Mouse (Mus musculus): ENCODE measurements around the gene Mrps33. TPM values are rescaled to one million over a fixed set of nuclear protein-coding genes. Genes with fewer than 3 reads are reported as not detected.
A peak's percentile ranks its signal among the peaks of the same experiment; 100 is the strongest.

Mrps33 gene
- 100 to 1,000 TPM; 163 to 234 TPM for polyA plus RNA-seq (2017; shearing (Covaris generic))

- peak; percentile 97 for ATAC-seq
These were observed at the start of gene Mrps33 for GRCm38 (mm10) chr6:39810612-39811116. TSS of gene Mrps33 (minus strand) at chr6:39810988.

- no peak for ATAC-seq
These were observed 38.9 kb upstream of the Mrps33 start for GRCm38 (mm10) chr6:39849667-39850066.

DNA sequence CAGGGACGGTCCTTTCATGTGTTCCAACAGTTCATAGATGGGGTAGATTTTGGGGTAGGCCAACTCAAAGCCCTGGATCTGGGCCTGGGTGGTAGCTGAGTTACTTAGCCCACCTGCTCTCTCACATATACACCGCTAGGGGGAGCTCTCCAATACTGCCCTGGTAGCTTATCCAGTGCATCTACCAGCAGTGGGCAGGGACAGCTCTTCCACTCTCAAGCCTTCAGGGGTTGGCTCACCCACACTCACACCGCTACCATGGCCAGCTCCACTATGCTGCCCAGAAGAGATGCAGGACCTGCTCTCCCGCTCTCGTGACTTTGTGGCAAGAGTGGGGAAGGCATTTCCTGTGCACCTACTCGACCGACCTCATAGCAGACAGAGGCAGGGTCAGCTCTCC is 38.0 kb upstream of the Mrps33 start:
- ATAC-seq: no peak

GRCm38 (mm10) chr6:39847538-39847937 is 36.8 kb upstream of the Mrps33 start:
- ATAC-seq: no peak

GRCm38 (mm10) chr6:39843698-39844342 is 33.0 kb upstream of the Mrps33 start:
- ATAC-seq: no peak

- ATAC-seq: no peak
These were observed 17.9 kb upstream of the Mrps33 start for GRCm38 (mm10) chr6:39828736-39829135.

DNA sequence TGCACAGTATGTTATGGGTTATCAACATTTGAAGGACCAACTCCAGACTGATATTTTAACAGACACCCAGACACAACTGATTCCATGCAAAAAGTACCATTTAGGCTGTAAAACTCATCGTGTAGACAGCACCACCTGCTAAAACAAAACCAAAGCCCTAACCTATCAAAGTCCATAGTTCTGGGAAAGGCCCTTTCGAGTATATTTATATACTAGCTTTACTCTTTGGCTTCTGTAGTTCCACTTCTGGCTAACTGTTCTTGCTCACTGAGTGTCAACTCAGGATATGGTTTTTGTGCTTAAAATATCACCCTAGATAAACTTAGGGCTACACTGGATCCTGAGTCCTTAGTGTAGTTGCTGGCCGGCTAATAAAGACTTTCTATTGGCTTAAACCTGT is 10.5 kb upstream of the Mrps33 start:
- ATAC-seq: no peak

DNA sequence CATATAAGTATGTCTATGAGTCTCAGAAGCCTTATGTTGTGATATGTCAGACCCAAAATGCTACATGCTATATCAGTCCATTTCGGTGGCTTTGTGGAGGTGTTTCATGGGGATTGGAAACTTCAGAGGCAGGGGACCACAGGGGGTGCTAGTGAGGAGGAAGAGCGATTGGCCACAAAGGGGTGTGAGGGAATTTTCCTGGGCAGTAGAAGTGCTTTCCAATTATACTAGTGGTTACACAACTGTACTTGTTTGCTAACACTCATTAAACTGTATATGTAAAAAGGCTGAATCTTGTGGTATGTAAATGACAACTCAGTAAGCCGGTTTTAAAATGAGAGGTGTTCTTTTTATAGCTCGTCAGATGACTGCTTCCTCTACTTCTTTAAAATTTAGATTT is 8.1 kb upstream of the Mrps33 start:
- no peak for ATAC-seq

DNA sequence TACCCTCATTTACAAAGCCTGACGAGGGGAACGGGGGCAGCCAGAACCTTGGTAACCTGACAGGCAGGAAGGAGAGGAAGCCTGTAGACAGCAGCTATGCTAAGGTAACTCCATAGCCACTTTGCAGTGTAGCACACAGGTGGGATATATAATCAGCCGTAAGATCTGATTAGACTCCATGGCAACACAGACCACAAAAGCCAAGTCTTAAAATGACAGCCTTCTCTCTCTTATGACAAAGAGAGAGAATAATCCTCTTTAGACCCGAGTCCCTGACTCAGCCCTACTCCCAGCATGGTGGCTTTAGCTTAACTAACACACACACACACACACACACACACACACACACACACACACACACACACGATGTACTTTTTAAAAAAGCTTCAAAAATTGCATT is 2.3 kb downstream of the Mrps33 start:
- no peak for ATAC-seq

DNA sequence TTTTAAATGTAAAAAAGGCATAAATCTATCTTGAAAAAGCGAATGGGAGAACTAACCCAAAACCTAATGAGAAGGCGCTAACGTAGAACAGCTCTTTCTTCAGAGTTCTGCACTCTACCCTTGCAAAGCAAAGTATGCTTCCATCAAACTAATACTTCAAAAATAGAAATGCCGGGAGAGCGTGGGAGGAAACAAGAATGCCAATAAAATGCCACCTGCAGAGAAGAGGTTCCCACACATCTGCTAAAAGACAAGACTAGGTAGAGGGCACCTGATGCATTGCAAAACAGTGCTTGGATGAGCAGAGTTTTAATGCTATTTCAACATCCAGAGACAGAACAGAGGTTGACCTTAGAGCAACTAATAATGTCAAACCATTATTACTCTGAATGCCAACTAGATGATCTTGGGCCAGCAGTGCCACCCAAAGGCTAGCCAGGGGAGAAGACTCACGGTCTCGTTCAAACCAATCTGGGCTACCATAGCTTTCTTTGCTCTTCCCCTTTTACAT is 3.7 kb downstream of the Mrps33 start:
- no peak for ATAC-seq

DNA sequence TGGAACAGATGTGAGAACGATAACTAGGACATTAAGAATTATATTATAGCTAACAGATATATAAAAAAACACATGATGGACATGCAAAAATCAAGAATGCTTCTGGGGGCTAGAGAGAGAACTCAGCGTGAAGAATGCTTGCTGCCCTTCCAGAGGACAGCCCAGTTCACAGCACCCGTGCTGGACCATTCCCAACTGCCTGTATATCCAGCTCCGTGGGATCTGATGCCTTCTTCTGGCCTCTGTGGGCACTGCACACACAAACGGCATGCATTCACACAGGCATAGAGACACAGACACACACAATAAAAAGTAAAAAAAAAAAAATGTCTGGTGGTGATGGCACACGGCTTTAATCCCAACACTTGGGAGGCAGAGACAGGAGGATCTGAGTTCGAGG is 4.5 kb downstream of the Mrps33 start:
- ATAC-seq: no peak

- no peak for ATAC-seq
These were observed 4.9 kb downstream of the Mrps33 start for GRCm38 (mm10) chr6:39805916-39806315.

DNA sequence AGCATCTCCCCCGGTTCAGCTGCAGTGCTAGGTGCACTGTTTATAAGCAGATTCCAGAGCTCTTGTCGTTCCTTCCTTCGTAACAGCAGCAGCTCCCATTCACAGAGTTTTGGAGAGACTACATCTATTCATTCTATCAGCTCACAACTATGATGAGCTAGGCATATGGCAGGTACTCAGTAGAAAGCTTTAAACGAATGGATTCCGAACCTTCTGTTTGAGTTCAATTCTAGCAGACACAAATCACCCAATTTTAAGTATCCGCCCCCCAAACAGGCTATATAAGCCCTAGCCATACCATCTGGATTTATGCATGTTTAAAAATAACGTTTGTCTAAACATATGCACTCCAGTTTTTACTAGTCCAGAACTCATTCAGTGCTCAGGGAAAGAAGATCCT is 9.8 kb downstream of the Mrps33 start:
- no peak for ATAC-seq

GRCm38 (mm10) chr6:39797076-39797475 is 13.7 kb downstream of the Mrps33 start:
- no peak for ATAC-seq

DNA sequence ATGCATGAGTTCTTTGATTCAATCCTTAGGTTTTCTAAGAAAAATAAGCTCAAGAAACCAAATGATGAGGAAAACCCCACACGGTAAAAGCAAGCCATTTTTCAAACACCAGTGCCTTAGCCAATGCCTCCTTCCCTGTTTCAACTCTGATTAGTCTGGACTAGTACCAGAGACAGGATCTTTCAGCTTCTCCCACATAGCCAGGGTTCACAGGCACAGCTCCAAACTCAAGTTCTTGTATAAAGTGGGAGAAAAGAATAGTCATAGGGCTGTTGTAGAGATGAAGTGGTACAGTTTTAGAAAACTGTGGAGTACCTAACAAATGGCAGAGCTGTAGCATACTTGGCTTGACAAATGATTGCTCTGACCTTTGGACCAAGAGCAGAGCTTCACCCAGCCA is 14.6 kb downstream of the Mrps33 start:
- ATAC-seq: no peak

DNA sequence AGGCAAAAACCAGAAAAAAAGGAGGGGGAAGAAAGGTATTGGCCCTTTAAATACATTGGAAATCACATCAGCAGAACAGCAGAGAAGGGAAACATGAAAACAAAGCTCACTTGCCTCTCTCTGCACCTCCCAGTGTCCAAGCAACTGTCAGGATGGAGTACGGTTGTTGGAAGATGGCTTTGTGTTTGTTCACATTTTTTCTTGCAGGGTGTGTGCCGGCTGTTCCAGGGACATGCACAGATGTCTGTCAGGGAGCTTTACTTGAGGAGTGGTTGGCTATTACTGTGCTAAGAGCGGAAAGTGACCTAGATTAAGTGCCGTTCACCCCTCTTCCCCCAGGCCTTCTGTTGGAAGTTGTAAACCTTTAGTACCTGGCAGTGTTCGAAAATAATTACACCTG is 19.0 kb downstream of the Mrps33 start:
- ATAC-seq: no peak

- no peak for ATAC-seq
These were observed 22.4 kb downstream of the Mrps33 start for GRCm38 (mm10) chr6:39788408-39788807.

- no peak for ATAC-seq
These were observed 23.0 kb downstream of the Mrps33 start for GRCm38 (mm10) chr6:39787783-39788182.

DNA sequence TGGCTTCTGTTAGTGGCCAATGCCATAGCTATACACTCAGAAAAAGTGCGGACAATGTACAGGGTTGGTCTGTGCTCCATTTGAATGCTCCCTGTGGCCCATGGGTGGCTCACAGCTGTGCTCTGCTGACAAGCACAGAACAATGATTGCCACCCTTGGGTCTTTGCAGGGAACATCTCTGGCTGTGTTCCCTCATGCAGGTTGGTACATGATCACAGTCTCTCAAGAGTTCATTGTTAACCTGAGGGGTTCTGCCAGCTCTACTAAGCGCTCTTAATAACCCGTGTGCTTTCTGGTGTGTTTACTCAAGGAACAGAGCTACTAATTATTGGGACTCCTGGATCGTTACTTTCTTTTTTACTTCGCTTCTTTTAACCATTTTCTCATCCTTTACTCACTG is 24.8 kb downstream of the Mrps33 start:
- no peak for ATAC-seq

DNA sequence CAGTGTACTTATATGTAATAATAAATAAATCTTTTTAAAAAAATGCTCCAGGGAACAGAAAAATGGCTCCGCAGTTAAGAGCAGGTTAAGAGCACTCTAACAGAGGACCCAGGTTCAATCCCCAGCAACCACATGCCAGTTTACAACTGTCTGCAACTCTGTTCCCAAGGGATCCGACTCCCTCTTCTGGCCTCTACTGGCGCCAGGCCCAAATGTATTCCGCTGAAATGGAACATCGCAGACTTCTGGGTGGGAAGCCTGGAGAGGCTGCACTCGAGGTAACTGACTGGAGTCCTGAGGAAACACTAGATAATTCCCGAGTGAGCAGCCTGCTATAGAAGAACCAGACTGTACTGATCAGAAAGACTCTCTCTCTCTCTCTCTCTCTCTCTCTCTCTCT is 27.3 kb downstream of the Mrps33 start:
- ATAC-seq: no peak

DNA sequence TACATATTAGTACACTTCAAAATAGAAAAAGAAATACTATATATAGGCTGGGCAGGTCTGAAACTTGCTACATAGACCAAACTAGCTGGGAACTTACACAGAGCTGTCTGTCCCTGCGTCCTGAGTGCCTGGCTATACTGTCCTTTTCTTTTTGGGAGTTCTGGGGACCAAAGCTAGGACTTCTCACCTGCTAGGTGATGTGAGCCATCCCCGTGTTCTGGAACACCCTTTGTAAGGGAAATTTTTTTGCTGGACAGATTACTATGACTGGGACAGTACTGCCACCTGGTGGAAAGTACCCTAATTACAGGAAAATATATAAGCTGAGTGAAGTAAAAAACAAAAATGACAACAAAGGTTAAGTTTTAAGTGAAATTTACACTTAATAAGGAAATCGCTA is 28.2 kb downstream of the Mrps33 start:
- peak; percentile 71 for ATAC-seq

GRCm38 (mm10) chr6:39781766-39782530 is 28.8 kb downstream of the Mrps33 start:
- ATAC-seq: no peak

DNA sequence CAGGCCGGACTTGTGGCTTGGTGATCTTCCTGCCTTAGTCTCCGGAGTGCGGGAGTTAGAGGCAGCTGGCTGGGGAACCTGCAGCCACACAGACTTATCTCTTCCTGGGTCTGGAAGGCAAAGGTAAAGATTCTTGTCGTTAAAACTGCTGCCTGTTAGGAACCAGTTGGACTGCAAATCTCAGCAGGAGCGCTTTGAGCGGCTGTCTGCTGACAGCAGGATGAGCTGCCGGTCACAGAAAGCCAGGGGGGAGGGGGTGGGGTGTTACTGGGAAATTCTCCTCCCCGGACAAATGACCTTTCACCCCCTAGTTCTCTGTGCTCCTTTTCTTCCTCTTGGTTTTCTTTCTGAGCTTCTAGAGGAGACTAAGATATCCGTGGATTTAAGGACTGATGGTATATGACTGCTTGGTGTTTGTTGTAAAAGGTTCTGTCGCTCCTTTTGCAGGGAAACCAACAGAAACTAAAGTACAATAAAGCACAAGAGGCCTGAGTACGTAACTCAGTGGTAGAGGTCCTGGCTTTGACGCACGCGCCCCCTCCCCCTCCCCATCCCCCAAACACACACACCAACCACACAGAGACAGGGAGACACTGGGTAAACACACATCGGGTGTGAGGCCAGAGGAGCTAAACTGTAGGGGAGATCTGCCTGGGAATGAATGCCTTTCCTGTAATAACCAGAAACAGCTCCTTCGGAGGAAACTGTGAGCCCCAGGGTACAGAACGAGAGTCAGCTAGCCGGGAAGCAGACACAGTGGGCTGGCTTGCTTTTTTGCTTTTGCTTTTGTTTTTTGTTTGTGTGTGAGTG is 29.7 kb downstream of the Mrps33 start:
- no peak for ATAC-seq

Data from CD4-positive, CD25-positive, alpha-beta regulatory T cell, adult 4 months (primary cell).